Mouse (Mus musculus) spleen, adult 10 weeks (tissue): Measurements from ENCODE around the gene Vmn2r112. TPM values are rescaled to one million over a fixed set of nuclear protein-coding genes. Genes with fewer than 3 reads are reported as not detected.

ENCODE experiments used
- polyA plus RNA-seq: library from polyadenylated mRNA; stranded (reverse); fragments of 350-450 nt; fragmentation: Illumina TruSeq; extraction: RNeasy Lipid Tissue Mini Kit (QIAGEN cat#74804); gene quantifications from one replicate; pipeline ENCODE4 v1.2.3, GENCODE M21; 2015; ENCODE audit warnings: low replicate concordance; ENCODE audit not compliant: insufficient read depth

The Vmn2r112 gene
- not detected for polyA plus RNA-seq

DNA sequence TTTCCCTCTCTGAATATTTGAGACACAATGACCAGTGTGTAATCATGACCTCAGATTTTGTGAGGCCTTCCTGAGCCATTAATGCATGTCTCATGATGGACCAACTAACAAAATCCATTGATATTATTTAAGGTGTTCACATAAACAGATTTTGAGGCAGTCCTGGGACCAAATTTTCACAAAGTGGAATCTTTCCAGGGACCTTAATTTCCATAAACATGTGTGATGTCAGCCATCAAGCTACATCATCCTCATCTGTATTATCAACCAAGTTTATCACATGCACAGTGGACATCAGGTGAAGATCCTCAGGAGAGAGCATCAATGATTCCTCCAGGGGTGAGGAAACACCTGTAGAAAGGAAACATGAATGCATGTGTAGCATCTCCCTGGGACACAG, at the start of gene Vmn2r112:
Gene Vmn2r112, plus strand, starts transcription at position 301 of the 400 bp plus-strand sequence.

GRCm38 (mm10) chr17:22573382-22573781, 27.4 kb upstream of the Vmn2r112 start, which contains the start of gene Vmn2r111:
Gene Vmn2r111 (minus strand): TSS chr17:22573482.

Other genes with a start within 250 kb of the Vmn2r112 start
- gene Zfp944, start 239.6 kb upstream of the Vmn2r112 start, polyA plus RNA-seq = 25.5 TPM
- gene Zfp758, start 239.5 kb upstream of the Vmn2r112 start, polyA plus RNA-seq = 28.6 TPM
- 11.6 TPM for gene Zfp946, start 176.7 kb upstream of the Vmn2r112 start, polyA plus RNA-seq
- not detected for gene Vmn2r111, start 27.5 kb upstream of the Vmn2r112 start, polyA plus RNA-seq